Mouse (Mus musculus) spleen, adult 2 months (tissue): Measurements from ENCODE around the gene Olfr746. TPM values are rescaled to one million over a fixed set of nuclear protein-coding genes. Genes with fewer than 3 reads are reported as not detected.

ENCODE experiments used
- DNase-seq, 2 experiments: peaks; one replicate each; pipeline versions ENCODE4 v3.0.0 to v3.0.0-alpha.2; 2012 to 2021; ENCODE audit warnings: low spot score in 2 of 2, low read depth in 1 of 2
- H3K27ac ChIP-seq: fragments of 200-500 bp; 2 replicates; pipeline ENCODE4 v1.5.1; 2012; ENCODE audit warnings: low read length, inconsistent platforms; ENCODE audit not compliant: insufficient read depth
- H3K27me3 ChIP-seq: fragments of 200-500 bp; 2 replicates; pipeline ENCODE4 v1.6.1; 2012; ENCODE audit warnings: mild to moderate bottlenecking, moderate library complexity, low read length, inconsistent platforms; ENCODE audit not compliant: control insufficient read depth, insufficient read depth
- H3K36me3 ChIP-seq: fragments of 200-500 bp; 2 replicates; pipeline ENCODE4 v1.6.1; 2012; ENCODE audit warnings: mild to moderate bottlenecking, low read length, inconsistent platforms; ENCODE audit not compliant: control insufficient read depth, insufficient read depth
- H3K4me1 ChIP-seq: fragments of 200-500 bp; 2 replicates; pipeline ENCODE4 v1.6.1; 2011; ENCODE audit warnings: inconsistent platforms; ENCODE audit not compliant: control insufficient read depth, insufficient read depth, insufficient read length
- H3K4me3 ChIP-seq: fragments of 200-500 bp; 2 replicates; pipeline ENCODE4 v1.5.1; 2011; ENCODE audit warnings: mild to moderate bottlenecking, inconsistent platforms; ENCODE audit not compliant: insufficient read depth, insufficient read length; ENCODE audit errors: extremely low read depth
- CTCF ChIP-seq: fragments of 200-500 bp; IDR thresholded peaks from 2 replicates; pipeline ENCODE4 v1.5.1; 2011; ENCODE audit warnings: mild to moderate bottlenecking, inconsistent platforms; ENCODE audit not compliant: insufficient read depth, insufficient read length, insufficient replicate concordance; ENCODE audit errors: extremely low read depth
- POLR2A ChIP-seq: fragments of 200-500 bp; IDR thresholded peaks from 2 replicates; pipeline ENCODE4 v1.6.1; 2011; ENCODE audit warnings: low read depth, low read length, inconsistent platforms
- WGBS: fragments of 180-500 bp; shearing (Covaris S2); methylation state at CpG from one replicate; pipeline ENCODE4 v1.1.7; 2018; 5-methylcytosine and 5-hydroxymethylcytosine counted together
- polyA plus RNA-seq: library from polyadenylated mRNA; depleted of rRNA; stranded (reverse); fragments of >200 nt; gene quantifications from 2 replicates; pipeline ENCODE4 v1.2.3, GENCODE M21; 2012; rRNA removed

Gene Olfr746
- polyA plus RNA-seq, result not detected in 2 replicates

- TF ChIP-seq CTCF (no peak), POLR2A (no peak)
- Histone ChIP-seq H3K27ac (no peak within 1 kb of the TSS), H3K4me1 (no peaks in the 10 kb centered on the region), H3K27me3 (no peaks in the 10 kb centered on the region), H3K36me3 (no peaks in the 10 kb centered on the region), H3K4me3 (no peak within 1 kb of the TSS)
- no peak for DNase-seq
Observed at GRCm38 (mm10) chr14:50646783-50647182, at the start of gene Olfr746. Olfr746 (plus strand) TSS chr14:50647083.

DNA sequence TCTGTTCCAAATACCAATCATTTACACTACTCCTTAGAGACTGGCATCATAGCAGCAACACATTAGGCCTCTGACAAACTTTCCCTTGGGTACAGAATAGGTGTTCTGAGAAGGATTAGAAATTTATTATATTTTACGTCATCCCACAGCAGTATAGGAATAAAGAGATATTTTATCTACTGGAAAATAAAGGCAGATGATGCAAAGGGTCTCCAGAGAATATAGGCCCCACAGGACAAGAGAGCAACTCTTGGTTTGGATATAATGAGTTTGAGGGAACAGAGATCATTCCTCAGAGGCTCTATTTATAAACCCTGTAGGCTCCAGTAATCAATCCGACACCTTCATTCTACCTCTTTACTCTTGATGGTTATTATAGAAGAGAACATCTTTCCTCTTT is 32.3 kb upstream of the Olfr746 start, which contains the start of gene Olfr744:
Gene Olfr744 (plus strand): TSS at position 301 of the 400 bp plus-strand sequence.
- WGBS, result 90% methylated on average over 2 of the region's 2 CpGs
- Histone ChIP-seq H3K4me1 (no peaks in the 10 kb centered on the region), H3K36me3 (no peaks in the 10 kb centered on the region), H3K27ac (no peak within 1 kb of the TSS), H3K4me3 (no peak within 1 kb of the TSS), H3K27me3 (no peaks in the 10 kb centered on the region)
- no peak for DNase-seq
- TF ChIP-seq POLR2A (no peak), CTCF (no peak)

- no peak within 1 kb of the TSS for H3K27ac ChIP-seq
- TF ChIP-seq CTCF (no peak), POLR2A (no peak)
- DNase-seq, result no peak
- no peaks in the 10 kb centered on the region for H3K27me3 ChIP-seq
- H3K36me3 ChIP-seq, result no peaks in the 10 kb centered on the region
- H3K4me3 ChIP-seq, result no peak within 1 kb of the TSS
- no peaks in the 10 kb centered on the region for H3K4me1 ChIP-seq
- 76% methylated on average over 2 of the region's 2 CpGs for WGBS
Observed at GRCm38 (mm10) chr14:50639088-50639487, 7.8 kb upstream of the Olfr746 start, which contains the start of gene Olfr745. Olfr745 (plus strand) TSS chr14:50639388.

- no peaks in the 10 kb centered on the region for H3K27me3 ChIP-seq
- 91% methylated on average over 3 of the region's 3 CpGs for WGBS
- no peak for TF ChIP-seq CTCF
- TF ChIP-seq POLR2A, result no peak
Observed at GRCm38 (mm10) chr14:50693106-50693505, 46.2 kb downstream of the Olfr746 start, which contains the start of gene Olfr747. Olfr747 (minus strand) TSS chr14:50693206.

More at GRCm38 (mm10) chr14:50693106-50693505, 46.2 kb downstream of the Olfr746 start, which contains the start of gene Olfr747:
- Histone ChIP-seq H3K27ac (no peak within 1 kb of the TSS), H3K4me3 (no peak within 1 kb of the TSS), H3K4me1 (no peaks in the 10 kb centered on the region), H3K36me3 (no peaks in the 10 kb centered on the region)
- no peak for DNase-seq

Other genes with a start within 250 kb of the Olfr746 start
- gene Olfr738, start 239.5 kb upstream of the Olfr746 start, polyA plus RNA-seq, result not detected in 2 replicates
- gene Olfr739, start 228.5 kb upstream of the Olfr746 start, polyA plus RNA-seq, result not detected in 2 replicates
- not detected in 2 replicates for gene Olfr740, start 201.5 kb upstream of the Olfr746 start, polyA plus RNA-seq
- gene Olfr741, start 174.3 kb upstream of the Olfr746 start, polyA plus RNA-seq, result not detected in 2 replicates
- not detected in 2 replicates for gene Olfr742, start 143.5 kb upstream of the Olfr746 start, polyA plus RNA-seq
- gene Olfr743, start 125.2 kb upstream of the Olfr746 start, polyA plus RNA-seq, result not detected in 2 replicates
- gene Olfr744, start 32.2 kb upstream of the Olfr746 start, polyA plus RNA-seq, result not detected in 2 replicates
- gene Olfr745, start 7.7 kb upstream of the Olfr746 start, polyA plus RNA-seq, result not detected in 2 replicates
- gene Olfr747, start 46.1 kb downstream of the Olfr746 start, polyA plus RNA-seq, result not detected in 2 replicates
- not detected in 2 replicates for gene Olfr748, start 60.3 kb downstream of the Olfr746 start, polyA plus RNA-seq
- gene Olfr749, start 98.0 kb downstream of the Olfr746 start, polyA plus RNA-seq, result not detected in 2 replicates
- 24.3 and 28.1 TPM in 2 replicates for gene Ttc5, start 138.4 kb downstream of the Olfr746 start, polyA plus RNA-seq
- not detected in 2 replicates for gene Ccnb1ip1, start 160.6 kb downstream of the Olfr746 start, polyA plus RNA-seq
- 15.6 and 17.5 TPM in 2 replicates for gene Parp2, start 160.8 kb downstream of the Olfr746 start, polyA plus RNA-seq
- gene Tep1, start 223.5 kb downstream of the Olfr746 start, polyA plus RNA-seq, result 37.8 and 38.4 TPM in 2 replicates